Mouse (Mus musculus) lung, adult 2 months (tissue): ENCODE measurements at regions not wholly inside any gene's neighbourhood (a gene's known extent, or its start where the extent isn't known, plus 50 kb on each side); places are given as distances from the start of the nearest gene placed in this dataset.

Experiments
- CTCF ChIP-seq: fragments of 200-500 bp; IDR thresholded peaks from 2 replicates; pipeline ENCODE4 v1.5.1; 2011; ENCODE audit warnings: mild to moderate bottlenecking, low read length, control low read depth; ENCODE audit not compliant: insufficient read depth
- POLR2A ChIP-seq: fragments of 200-500 bp; IDR thresholded peaks from 2 replicates; pipeline ENCODE4 v1.6.1; 2011; ENCODE audit warnings: low read depth, mild to moderate bottlenecking, control low read depth, low read length, borderline replicate concordance; ENCODE audit errors: extremely low read depth

- TF ChIP-seq CTCF, result no peak
- TF ChIP-seq POLR2A, result no peak
These were observed 74.4 kb upstream of the G2e3 start for GRCm38 (mm10) chr12:51273486-51273885.
